ENCODE assay signal across 8 mouse cellular contexts in the genomic region with DNA sequence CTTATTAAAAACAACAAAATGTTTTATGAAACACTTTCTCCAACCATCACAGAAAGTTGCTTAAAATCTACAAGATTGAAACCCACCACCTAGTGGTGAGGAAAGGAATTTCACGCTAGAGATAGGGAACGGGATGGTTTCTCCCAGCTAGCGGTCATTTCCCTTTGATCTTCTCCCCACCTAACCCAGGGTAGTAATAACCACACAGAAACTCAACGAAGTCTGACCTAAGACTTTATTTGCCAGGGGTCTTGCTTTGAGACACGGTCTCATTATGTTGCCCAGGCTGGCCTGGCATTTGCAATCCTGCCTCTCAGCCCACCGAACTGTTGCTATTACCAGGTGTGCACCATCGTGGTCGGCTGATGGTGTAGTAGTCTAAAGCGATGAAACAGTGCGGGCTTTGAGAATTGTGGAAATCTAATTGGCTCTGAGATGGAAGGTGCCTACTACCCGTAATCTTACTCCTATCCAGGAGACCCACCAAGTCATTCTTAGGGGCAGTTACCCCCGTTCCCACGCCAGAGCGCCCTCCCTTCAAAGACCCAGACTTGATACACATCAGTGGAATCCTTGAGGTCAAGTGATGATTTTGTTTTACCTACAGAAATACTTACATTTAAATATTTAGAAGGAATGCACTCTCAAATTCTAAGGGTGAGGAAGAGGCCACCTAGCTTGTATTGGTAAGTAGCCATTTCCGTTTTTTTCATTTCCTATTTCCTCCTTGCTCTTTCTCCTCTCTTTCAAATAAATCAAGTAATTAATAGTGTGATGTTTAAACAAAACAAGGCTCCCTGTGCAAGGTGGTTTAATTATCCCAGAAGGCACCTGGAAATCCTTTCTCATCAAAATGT. TPM values are rescaled to one million over a fixed set of nuclear protein-coding genes. Genes with fewer than 3 reads are reported as not detected.
DNase-seq lines count a peak whose midpoint lies in the region; ATAC-seq lines count a peak whose summit lies in the region.

No protein-coding gene starts in this region.

- WGBS in embryonic facial prominence, embryonic 14.5 days = 8% methylated on average over 15 of the region's 15 CpGs

- H3K27me3 ChIP-seq in embryonic facial prominence, embryonic 14.5 days (replicated peaks; ENCODE audit: control insufficient read depth, insufficient read depth, low read length) = no peaks in the 10 kb centered on the region

- H3K36me3 ChIP-seq in embryonic facial prominence, embryonic 14.5 days (ENCODE audit: control insufficient read depth, insufficient read depth, low read length) = no peaks in the 10 kb centered on the region

- H3K4me1 ChIP-seq in embryonic facial prominence, embryonic 14.5 days (ENCODE audit: control insufficient read depth, insufficient read depth, low read length) = peaks cover 7% of the 10 kb centered on the region

- no peaks in the 10 kb centered on the region for H3K9me3 ChIP-seq in embryonic facial prominence, embryonic 14.5 days (ENCODE audit: control insufficient read depth, low read length)

- peak overlapping the region; percentile 95; the same call in 1 of the 2 replicates for H3K4me3 ChIP-seq in embryonic facial prominence, embryonic 14.5 days (ENCODE audit: low read depth, low read length)

- peak overlapping the region; percentile 65 for H3K4me2 ChIP-seq in embryonic facial prominence, embryonic 14.5 days (ENCODE audit: low read depth, low read length)

- no peak overlapping the region for H3K9ac ChIP-seq in embryonic facial prominence, embryonic 14.5 days (ENCODE audit: low read depth, low read length)

- DNase-seq in frontal cortex, postnatal 36 days (ENCODE audit: low spot score in 2 of 2) = peak; percentile 8 to 37
- DNase-seq in adrenal gland, postnatal 14 days = peak; percentile 45
- peak; percentile 67 for DNase-seq in embryonic facial prominence, embryonic 14.5 days (ENCODE audit: low spot score)
- DNase-seq in layer of hippocampus, adult 9-10 months (ENCODE audit: low spot score) = peak; percentile 41
- DNase-seq in spleen, adult 12 weeks (ENCODE audit: low spot score) = peak; percentile 62

- no peak for ATAC-seq in frontal cortex, adult (ENCODE audit: low TSS enrichment)
- ATAC-seq in embryonic facial prominence, embryonic 14.5 days (ENCODE audit: low read depth) = no peak
- ATAC-seq in hematopoietic stem cell, adult 5-6 weeks (replicated peaks in 1 of 2; ENCODE audit: insufficient read depth in 1 of 2, low FRiP score in 2 of 2, low TSS enrichment in 1 of 2, low read depth in 1 of 2, poor library complexity in 2 of 2, severe bottlenecking in 2 of 2) = peak; percentile 28 to 40; a peak in 1 of 4 replicates
- peak; percentile 40; the same call in 1 of the 2 replicates for ATAC-seq in megakaryocyte progenitor cell, adult 5-6 weeks (replicated peaks; ENCODE audit: poor library complexity)

- H3K27ac ChIP-seq in embryonic facial prominence, embryonic 14.5 days (replicated peaks; ENCODE audit: low read depth, low read length) = peak overlapping the region; percentile 96; the same call in 1 of the 2 replicates

RNA-seq across cellular contexts. Expression of gene Lcor, which starts 1.2 kb away (rescaled TPM):
- 16.6 and 17.7 TPM in 2 replicates for total RNA-seq in adrenal gland, postnatal 14 days (2021)
- polyA plus RNA-seq in embryonic facial prominence, embryonic 14.5 days (2014; fragmentation: Nextera tagmentation; extraction: Ambion mirVana) = 9.7 and 10.5 TPM in 2 replicates
- total RNA-seq in hematopoietic stem cell, adult 5-6 weeks (2017) = 31.4 and 31.8 TPM in 2 replicates
- total RNA-seq in megakaryocyte progenitor cell, adult 5-6 weeks (2015) = 9.7 and 11.7 TPM in 2 replicates
- total RNA-seq in megakaryocyte progenitor cell, adult 5-6 weeks (2017) = 11.6 and 17.4 TPM in 2 replicates

Comparison
In these comparisons a context has a peak if more than half of its experiments do, and no peak if none do; other contexts are left out.
1. ATAC-seq: peak in hematopoietic stem cell, adult 5-6 weeks (2 of 2) and megakaryocyte progenitor cell, adult 5-6 weeks (single experiment); none in frontal cortex, adult (single experiment) and embryonic facial prominence, embryonic 14.5 days (single experiment).
2. Peak in every context shown above with its lines, with median percentiles within 50 percentile points of each other: DNase-seq.